Mouse (Mus musculus) ovary, postnatal 14 days (tissue): Measurements from ENCODE around the gene Gm8882.
"Not testable (repeated sequence)": the region's sequence is repeated elsewhere in the genome, so short reads cannot be mapped to it uniquely, and the experiment has no call there.

Source experiments
- DNase-seq: peaks from one replicate; pipeline ENCODE4 v3.0.0; 2022; ENCODE audit warnings: low spot score

Gene Gm8882

GRCm38 (mm10) chr6:132364034-132364433 lies at the start of gene Gm8882:
Gene Gm8882 (minus strand): TSS chr6:132364134.
- not testable (repeated sequence) for DNase-seq

DNA sequence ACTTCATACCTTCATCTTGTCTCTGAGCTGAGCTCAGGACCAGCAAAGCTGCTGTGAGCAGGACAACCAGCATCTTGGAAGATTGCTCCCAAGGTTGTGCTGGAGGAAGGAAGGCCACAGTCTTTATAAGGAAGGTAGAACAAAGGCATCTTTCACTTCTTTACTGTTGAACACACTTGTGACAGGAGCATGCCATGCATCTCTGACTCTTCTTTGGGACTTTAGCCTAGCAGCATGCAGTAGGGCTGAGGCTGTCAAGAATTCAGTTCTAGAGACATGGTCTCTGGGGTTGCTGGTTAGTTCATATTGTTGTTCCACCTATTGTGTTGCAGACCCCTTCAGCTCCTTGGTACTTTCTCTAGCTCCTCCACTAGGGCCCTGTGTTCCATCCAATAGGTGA lies 49.3 kb downstream of the Gm8882 start, which contains the start of gene Prpmp5:
Gene Prpmp5, minus strand, starts transcription at position 101 of the 400 bp plus-strand sequence.
- not testable (repeated sequence) for DNase-seq
